Mouse (Mus musculus) erythroblast, embryonic 14.5 days (primary cell): Measurements from ENCODE around the gene Cacna1d. TPM values are rescaled to one million over a fixed set of nuclear protein-coding genes. Genes with fewer than 3 reads are reported as not detected.

Source experiments
- H3K27me3 ChIP-seq: 2 replicates; pipeline ENCODE4 v1.6.1; 2012; ENCODE audit warnings: inconsistent platforms; ENCODE audit not compliant: control insufficient read depth
- H3K36me3 ChIP-seq: 2 replicates; pipeline ENCODE4 v1.6.1; 2012; ENCODE audit warnings: mild to moderate bottlenecking, inconsistent platforms; ENCODE audit not compliant: control insufficient read depth
- H3K4me1 ChIP-seq: 2 replicates; pipeline ENCODE4 v1.6.1; 2012; ENCODE audit warnings: inconsistent platforms; ENCODE audit not compliant: control insufficient read depth
- H3K4me3 ChIP-seq: replicated peaks from 2 replicates; pipeline ENCODE3; 2012; ENCODE audit warnings: moderate library complexity, mild to moderate bottlenecking, inconsistent platforms
- H3K9me3 ChIP-seq: 2 replicates; pipeline ENCODE4 v1.6.1; 2012; ENCODE audit warnings: low read length, inconsistent platforms, mixed read lengths; ENCODE audit not compliant: control insufficient read depth
- GATA1 ChIP-seq: IDR thresholded peaks from 2 replicates; pipeline ENCODE4 v1.6.1; 2012; ENCODE audit warnings: low read length, inconsistent platforms, mixed read lengths
- TAL1 ChIP-seq: IDR thresholded peaks from 3 replicates; pipeline ENCODE4 v1.6.1; 2012; ENCODE audit warnings: low read length, inconsistent platforms, mixed read lengths
- polyA plus RNA-seq: library from polyadenylated mRNA; stranded (reverse); fragments of >175 nt; gene quantifications from 2 replicates; pipeline ENCODE4 v1.2.3, GENCODE M21; 2012

Gene Cacna1d
- polyA plus RNA-seq, 1 experiment, result not detected

- Histone ChIP-seq H3K27me3 (no peaks in the 10 kb centered on the region), H3K4me3 (no peak overlapping the region), H3K36me3 (no peaks in the 10 kb centered on the region), H3K4me1 (peaks cover 52% of the 10 kb centered on the region), H3K9me3 (no peaks in the 10 kb centered on the region)
- TF ChIP-seq TAL1 (no peak), GATA1 (no peak)
Measured at GRCm38 (mm10) chr14:30066752-30067151, 424.5 kb downstream of the Cacna1d start.

DNA sequence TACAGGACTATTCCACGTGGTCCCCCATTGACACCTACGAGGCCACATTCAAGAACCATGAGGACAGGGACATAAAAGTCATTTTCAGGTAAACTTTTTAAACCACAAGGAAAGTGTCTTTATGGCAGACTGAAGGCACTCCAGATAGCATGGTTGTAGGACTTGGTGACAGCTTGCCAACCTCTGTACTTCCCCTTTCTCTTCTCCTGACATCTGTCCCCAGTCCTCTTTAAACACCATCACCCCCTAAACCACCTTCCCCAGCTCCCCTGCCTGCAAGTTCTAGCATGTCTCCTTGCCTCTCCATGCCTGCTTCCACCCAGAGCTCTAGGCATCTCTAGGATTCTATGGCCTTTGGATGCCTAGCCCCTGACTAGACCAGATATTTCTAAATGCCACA, 426.4 kb downstream of the Cacna1d start:
- H3K9me3 ChIP-seq, result no peaks in the 10 kb centered on the region
- TF ChIP-seq TAL1, result no peak
- TF ChIP-seq GATA1, result no peak
- no peak overlapping the region for H3K4me3 ChIP-seq
- H3K4me1 ChIP-seq, result peaks cover 52% of the 10 kb centered on the region
- H3K36me3 ChIP-seq, result no peaks in the 10 kb centered on the region
- H3K27me3 ChIP-seq, result no peaks in the 10 kb centered on the region

DNA sequence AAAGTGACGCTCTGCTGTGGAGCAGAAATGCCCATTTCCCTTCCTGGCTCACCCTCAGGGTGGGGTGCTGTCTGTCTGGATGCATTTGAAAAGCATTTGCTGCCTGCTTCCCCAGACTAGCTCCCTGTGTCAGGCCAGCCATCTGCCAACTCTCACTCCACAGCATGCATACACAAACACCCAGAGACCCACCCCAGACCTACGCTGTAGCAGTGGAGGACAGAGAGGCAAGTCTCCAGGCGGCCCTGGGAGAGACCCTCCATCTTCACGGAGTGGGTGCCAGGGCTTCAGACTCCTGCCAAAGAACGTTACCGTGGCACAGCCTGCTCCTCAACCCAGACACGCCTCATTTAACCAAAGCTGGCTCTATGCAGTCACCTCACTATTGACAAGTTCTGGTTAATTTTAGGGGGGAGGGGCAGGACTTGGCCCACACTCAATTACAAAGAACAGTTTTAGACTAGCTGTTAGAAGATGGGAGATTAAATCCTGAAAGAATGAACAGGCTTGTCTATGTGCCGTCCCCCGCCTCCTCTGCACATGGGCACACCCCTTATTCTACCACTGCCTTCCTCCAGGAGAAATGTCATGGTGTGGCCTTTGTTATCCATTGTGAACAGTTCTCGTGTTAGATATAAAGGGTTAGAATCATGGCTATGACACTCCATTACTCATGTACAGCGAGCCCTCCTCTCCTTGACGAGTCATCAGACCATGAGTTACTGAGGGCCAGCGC, 435.1 kb downstream of the Cacna1d start:
- H3K27me3 ChIP-seq, result no peaks in the 10 kb centered on the region
- no peaks in the 10 kb centered on the region for H3K4me1 ChIP-seq
- TF ChIP-seq TAL1 (no peak), GATA1 (no peak)

DNA sequence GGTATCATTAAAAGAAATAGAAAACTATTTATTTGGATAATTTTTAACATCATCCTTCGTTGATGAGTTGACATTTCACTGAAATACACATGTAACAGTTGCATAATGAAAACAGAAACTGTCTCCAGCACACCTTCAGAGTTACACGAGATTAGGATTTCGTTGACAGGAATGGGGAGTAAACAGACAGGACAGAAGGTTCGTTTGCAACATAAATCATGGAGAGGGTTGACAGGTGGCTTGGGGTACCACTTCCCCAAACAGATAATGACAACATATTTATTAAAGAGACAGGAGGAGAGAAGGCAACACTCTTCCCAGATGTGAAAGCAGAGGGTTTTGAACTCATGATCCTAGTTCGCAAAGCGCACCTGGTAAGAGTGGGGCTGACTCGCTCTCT, 436.3 kb downstream of the Cacna1d start:
- H3K36me3 ChIP-seq, result no peaks in the 10 kb centered on the region
- no peaks in the 10 kb centered on the region for H3K4me1 ChIP-seq
- H3K27me3 ChIP-seq, result no peaks in the 10 kb centered on the region
- TF ChIP-seq GATA1 (no peak), TAL1 (no peak)
- H3K9me3 ChIP-seq, result no peaks in the 10 kb centered on the region
- H3K4me3 ChIP-seq, result no peak overlapping the region

More for the DNA sequence above, 435.1 kb downstream of the Cacna1d start:
- Histone ChIP-seq H3K4me3 (no peak overlapping the region), H3K9me3 (no peaks in the 10 kb centered on the region), H3K36me3 (no peaks in the 10 kb centered on the region)

GRCm38 (mm10) chr14:30050280-30050679, 441.0 kb downstream of the Cacna1d start:
- no peaks in the 10 kb centered on the region for H3K9me3 ChIP-seq
- H3K4me1 ChIP-seq, result no peaks in the 10 kb centered on the region
- no peak for TF ChIP-seq TAL1
- no peak for TF ChIP-seq GATA1
- H3K4me3 ChIP-seq, result no peak overlapping the region
- no peaks in the 10 kb centered on the region for H3K27me3 ChIP-seq
- no peaks in the 10 kb centered on the region for H3K36me3 ChIP-seq

GRCm38 (mm10) chr14:30048049-30048448, 443.2 kb downstream of the Cacna1d start:
- no peaks in the 10 kb centered on the region for H3K27me3 ChIP-seq
- H3K9me3 ChIP-seq, result no peaks in the 10 kb centered on the region
- no peaks in the 10 kb centered on the region for H3K4me1 ChIP-seq
- H3K4me3 ChIP-seq, result no peak overlapping the region
- no peaks in the 10 kb centered on the region for H3K36me3 ChIP-seq
- TF ChIP-seq TAL1, result no peak
- no peak for TF ChIP-seq GATA1

DNA sequence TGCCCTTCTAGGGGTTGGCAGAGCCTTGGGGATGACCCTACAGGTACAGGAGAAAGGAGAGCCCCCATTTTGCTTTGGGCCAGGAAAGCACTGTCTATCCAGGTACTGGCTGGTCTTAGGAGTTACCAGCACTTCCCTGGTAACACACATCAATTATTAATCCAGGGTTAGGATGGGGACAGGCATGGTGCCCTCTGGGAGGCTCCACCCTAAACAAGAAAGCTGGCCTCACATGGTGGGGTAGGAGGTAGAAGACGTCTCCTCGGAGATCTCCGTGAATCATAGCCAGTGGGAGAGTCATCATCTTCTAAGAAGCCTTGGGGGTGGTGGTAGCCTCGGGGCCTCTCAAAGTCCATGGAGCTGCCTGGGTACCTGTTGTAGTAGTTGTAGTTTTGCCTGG, 444.3 kb downstream of the Cacna1d start:
- H3K9me3 ChIP-seq, result no peaks in the 10 kb centered on the region

DNA sequence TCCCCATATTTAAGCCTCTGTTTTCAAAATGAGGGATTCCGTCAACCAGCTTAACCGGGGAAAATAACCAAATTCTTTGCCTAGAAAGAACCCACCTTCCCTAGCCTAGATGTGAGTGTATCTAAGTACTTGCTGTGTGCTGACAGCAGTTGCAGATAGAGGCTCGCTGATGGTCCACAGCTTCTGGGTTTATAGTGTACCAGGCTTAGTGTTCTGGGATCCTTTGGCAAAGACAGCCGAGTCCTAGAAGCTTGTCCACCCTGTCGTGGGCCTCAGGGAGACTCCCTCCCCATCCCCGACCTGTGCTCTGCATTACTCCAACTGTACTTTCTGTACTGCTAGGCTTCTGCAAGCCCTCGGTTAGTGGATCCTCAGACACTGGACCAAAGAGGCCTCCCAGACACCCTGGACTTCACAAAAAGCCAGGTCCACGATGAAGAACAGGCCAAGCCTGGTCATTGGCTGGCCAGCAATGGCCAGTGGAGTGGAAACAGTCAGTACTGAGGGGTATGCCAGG, 445.5 kb downstream of the Cacna1d start:
- H3K27me3 ChIP-seq, result no peaks in the 10 kb centered on the region
- H3K9me3 ChIP-seq, result no peaks in the 10 kb centered on the region
- TF ChIP-seq GATA1 (no peak), TAL1 (no peak)
- H3K4me1 ChIP-seq, result no peaks in the 10 kb centered on the region
- H3K36me3 ChIP-seq, result no peaks in the 10 kb centered on the region
- no peak overlapping the region for H3K4me3 ChIP-seq

More for the DNA sequence above, 444.3 kb downstream of the Cacna1d start:
- H3K27me3 ChIP-seq, result no peaks in the 10 kb centered on the region
- no peak overlapping the region for H3K4me3 ChIP-seq
- no peaks in the 10 kb centered on the region for H3K36me3 ChIP-seq
- no peaks in the 10 kb centered on the region for H3K4me1 ChIP-seq
- TF ChIP-seq TAL1 (no peak), GATA1 (no peak)

DNA sequence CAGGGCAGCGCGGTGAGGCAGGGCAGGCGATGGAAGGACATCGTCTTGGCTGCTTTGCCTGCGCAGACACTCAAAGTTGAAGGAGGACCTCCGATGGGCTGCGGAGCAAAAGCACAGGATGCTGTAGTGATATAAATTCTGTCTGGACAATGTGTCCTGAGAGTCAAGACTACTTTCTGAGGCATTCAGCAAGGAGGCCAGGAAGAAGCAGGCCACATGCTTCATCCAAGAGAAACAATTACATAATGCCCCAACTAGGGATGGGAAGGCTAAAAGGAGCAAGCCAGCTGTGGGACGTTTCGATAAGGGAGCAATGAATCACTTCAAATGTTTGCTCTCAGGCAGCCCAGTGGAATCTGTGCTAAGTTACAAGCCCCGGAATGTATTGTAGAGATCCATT, 446.0 kb downstream of the Cacna1d start:
- TF ChIP-seq GATA1 (no peak), TAL1 (no peak)
- H3K9me3 ChIP-seq, result no peaks in the 10 kb centered on the region
- H3K36me3 ChIP-seq, result no peaks in the 10 kb centered on the region
- H3K4me3 ChIP-seq, result no peak overlapping the region
- no peaks in the 10 kb centered on the region for H3K27me3 ChIP-seq
- H3K4me1 ChIP-seq, result no peaks in the 10 kb centered on the region

DNA sequence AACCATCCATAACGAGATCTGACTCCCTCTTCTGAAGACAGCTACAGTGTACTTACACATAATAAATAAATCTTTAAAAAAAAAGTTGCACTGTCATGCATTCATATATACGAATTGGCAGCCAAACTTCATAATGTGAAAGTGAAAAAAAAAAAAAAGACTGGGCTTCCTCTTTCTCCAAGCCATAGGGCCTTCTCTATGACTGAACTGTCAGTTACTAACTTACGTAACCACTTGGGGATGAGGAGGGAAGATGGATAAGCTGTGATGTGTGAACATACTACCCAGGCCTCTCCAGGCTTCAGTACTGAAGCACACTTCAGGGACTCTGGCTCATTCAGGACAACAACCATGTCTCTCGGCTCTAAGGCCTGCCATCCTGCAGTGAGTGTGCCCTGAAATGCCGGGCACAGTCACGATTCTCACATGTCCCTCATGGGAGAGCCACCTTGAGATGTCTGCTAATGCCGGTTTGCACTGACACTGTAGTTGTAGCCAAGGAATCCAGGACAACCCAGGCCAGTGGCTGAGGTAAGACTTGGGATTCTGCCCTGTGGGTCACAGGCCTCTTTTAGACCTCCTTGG, 447.8 kb downstream of the Cacna1d start:
- Histone ChIP-seq H3K4me1 (no peaks in the 10 kb centered on the region), H3K4me3 (no peak overlapping the region), H3K27me3 (no peaks in the 10 kb centered on the region), H3K36me3 (no peaks in the 10 kb centered on the region), H3K9me3 (no peaks in the 10 kb centered on the region)
- TF ChIP-seq TAL1 (no peak), GATA1 (no peak)
